Mouse (Mus musculus) stomach, postnatal 0 days (tissue): ENCODE measurements around the gene Lrp6.

Experiments
- CTCF ChIP-seq: IDR thresholded peaks from 2 replicates; pipeline ENCODE4 v1.5.1; 2016; ENCODE audit warnings: antibody characterized with exemption, low read depth, mild to moderate bottlenecking, moderate library complexity
- EP300 ChIP-seq: optimal IDR thresholded peaks from 2 replicates; pipeline ENCODE3; 2016; ENCODE audit warnings: antibody characterized with exemption

DNA sequence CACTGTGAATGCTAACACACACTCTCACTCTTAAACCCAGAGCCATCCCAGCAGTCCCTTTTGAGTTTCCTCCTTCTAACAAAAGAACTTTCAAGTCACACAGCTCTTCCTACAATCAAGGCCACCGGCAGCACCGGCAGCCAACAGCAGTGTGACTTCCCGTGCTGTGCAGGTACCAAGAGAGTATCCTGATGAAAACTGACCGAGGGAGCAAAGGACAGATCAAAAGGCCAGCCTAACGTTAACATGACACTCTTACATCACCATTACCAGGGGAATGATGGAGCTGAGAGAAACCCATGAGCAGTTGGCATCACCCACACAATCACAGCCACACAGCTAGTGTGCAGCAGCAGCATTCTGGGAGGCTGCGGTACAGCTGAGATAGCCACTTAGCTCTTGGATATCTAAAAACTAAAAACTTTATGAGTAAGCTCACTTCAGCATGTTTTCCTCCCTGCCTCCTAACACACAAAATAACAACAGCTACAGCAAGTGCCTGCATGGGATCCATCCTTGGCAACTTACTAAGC, 39.1 kb downstream of the Lrp6 start:
- no peak for TF ChIP-seq CTCF
- no peak for TF ChIP-seq EP300
